Mouse (Mus musculus) myocyte (in vitro differentiated cells): ENCODE data around the gene Supt3. TPM values are rescaled to one million over a fixed set of nuclear protein-coding genes. Genes with fewer than 3 reads are reported as not detected.

ENCODE experiments used
- H3K27me3 ChIP-seq: one replicate; pipeline ENCODE4 v1.6.1; 2011; ENCODE audit not compliant: control insufficient read depth, insufficient read depth, insufficient read length
- H3K36me3 ChIP-seq: one replicate; pipeline ENCODE4 v1.6.1; 2011; ENCODE audit not compliant: control insufficient read depth, insufficient read depth
- H3K4me2 ChIP-seq: one replicate; pipeline ENCODE4 v1.6.1; 2011; ENCODE audit warnings: low read depth, control low read depth
- H3K4me3 ChIP-seq: one replicate; pipeline ENCODE4 v1.5.1; 2011; ENCODE audit warnings: mild to moderate bottlenecking, control low read depth, moderate library complexity
- H3K79me2 ChIP-seq: one replicate; pipeline ENCODE4 v1.6.1; 2011; ENCODE audit not compliant: control insufficient read depth, insufficient read depth
- H3ac ChIP-seq: one replicate; pipeline ENCODE4 v1.6.1; 2011; ENCODE audit not compliant: control insufficient read depth, insufficient read length
- CEBPB ChIP-seq: IDR thresholded peaks from 2 replicates; pipeline ENCODE4 v1.6.1; 2011; ENCODE audit warnings: mild to moderate bottlenecking, moderate library complexity; ENCODE audit not compliant: poor library complexity, insufficient read depth, severe bottlenecking
- E2F4 ChIP-seq: IDR thresholded peaks from one replicate; pipeline ENCODE4 v1.6.1; 2011; ENCODE audit warnings: mild to moderate bottlenecking, control low read depth, moderate library complexity; ENCODE audit not compliant: insufficient read depth
- MAX ChIP-seq: IDR thresholded peaks from one replicate; pipeline ENCODE4 v1.6.1; 2011; ENCODE audit warnings: low read depth, mild to moderate bottlenecking, control low read depth
- MYOD1 ChIP-seq, 3 experiments: IDR thresholded peaks; one replicate each; pipeline ENCODE4 v1.6.1; 2011; ENCODE audit warnings: control low read depth in 2 of 3, low read depth in 2 of 3, mild to moderate bottlenecking in 2 of 3, moderate library complexity in 1 of 3; ENCODE audit not compliant: insufficient read length in 2 of 3, control insufficient read depth in 1 of 3
- MYOG ChIP-seq, 3 experiments: IDR thresholded peaks; one replicate each; pipeline ENCODE4 v1.6.1; 2011; ENCODE audit warnings: control low read depth in 2 of 3, low read depth in 2 of 3, mild to moderate bottlenecking in 2 of 3; ENCODE audit not compliant: insufficient read length in 2 of 3, control insufficient read depth in 1 of 3, insufficient read depth in 1 of 3
- POLR2A ChIP-seq: IDR thresholded peaks from one replicate; pipeline ENCODE4 v1.6.1; 2011; ENCODE audit warnings: low read depth, mild to moderate bottlenecking, control low read depth, moderate library complexity; ENCODE audit not compliant: insufficient read length
- POLR2AphosphoS2 ChIP-seq: IDR thresholded peaks from one replicate; pipeline ENCODE4 v1.6.1; 2011; ENCODE audit warnings: low read depth, control low read depth; ENCODE audit not compliant: insufficient read length
- REST ChIP-seq: IDR thresholded peaks from one replicate; pipeline ENCODE4 v1.6.1; 2011; ENCODE audit warnings: mild to moderate bottlenecking, control low read depth, moderate library complexity; ENCODE audit not compliant: insufficient read depth, insufficient read length
- SRF ChIP-seq: IDR thresholded peaks from one replicate; pipeline ENCODE4 v1.6.1; 2011; ENCODE audit warnings: low read depth; ENCODE audit not compliant: control insufficient read depth, insufficient read length
- TCF12 ChIP-seq: IDR thresholded peaks from one replicate; pipeline ENCODE4 v1.6.1; 2011; ENCODE audit warnings: mild to moderate bottlenecking, control low read depth; ENCODE audit not compliant: poor library complexity, insufficient read depth, severe bottlenecking
- TCF3 ChIP-seq: IDR thresholded peaks from one replicate; pipeline ENCODE4 v1.6.1; 2011; ENCODE audit warnings: low read depth, control low read depth; ENCODE audit not compliant: insufficient read length
- USF1 ChIP-seq: IDR thresholded peaks from one replicate; pipeline ENCODE4 v1.6.1; 2011; ENCODE audit warnings: low read depth, mild to moderate bottlenecking, control low read depth, moderate library complexity
- polyA plus RNA-seq: library from polyadenylated mRNA; unstranded; fragments of >200 nt; fragmentation: generic; extraction: Trizol; gene quantifications from one replicate; pipeline ENCODE4 v1.2.1, GENCODE M21; 2012; ENCODE audit warnings: missing spikeins

Supt3 gene
- polyA plus RNA-seq, 1 experiment: 30.9 TPM

- TF ChIP-seq REST (no peak), SRF (no peak), MAX (no peak), POLR2A (no peak), TCF3 (no peak), POLR2AphosphoS2 (no peak), CEBPB (no peak), E2F4 (no peak), MYOG (IDR thresholded peaks at IDR 0.05; ENCODE audit: control insufficient read depth in 1 of 3, insufficient read depth in 1 of 3, insufficient read length in 2 of 3, low read depth in 2 of 3) (no peak), TCF12 (no peak), USF1 (no peak), MYOD1 (IDR thresholded peaks at IDR 0.05; ENCODE audit: control insufficient read depth in 1 of 3, insufficient read length in 2 of 3, low read depth in 2 of 3) (no peak)
- no peak overlapping the region for H3K4me2 ChIP-seq
- H3ac ChIP-seq: no peak overlapping the region
- no peaks in the 10 kb centered on the region for H3K27me3 ChIP-seq
- H3K79me2 ChIP-seq: no peaks in the 10 kb centered on the region
- H3K36me3 ChIP-seq: no peaks in the 10 kb centered on the region
- no peak overlapping the region for H3K4me3 ChIP-seq
Observed at GRCm38 (mm10) chr17:45051971-45052370, 275.0 kb downstream of the Supt3 start.

- no peaks in the 10 kb centered on the region for H3K36me3 ChIP-seq
- H3K4me3 ChIP-seq: no peak overlapping the region
- no peaks in the 10 kb centered on the region for H3K27me3 ChIP-seq
- TF ChIP-seq REST (no peak), CEBPB (no peak), MYOD1 (IDR thresholded peaks at IDR 0.05; ENCODE audit: control insufficient read depth in 1 of 3, insufficient read length in 2 of 3, low read depth in 2 of 3) (no peak), MAX (no peak), POLR2AphosphoS2 (no peak), POLR2A (no peak), MYOG (IDR thresholded peaks at IDR 0.05; ENCODE audit: control insufficient read depth in 1 of 3, insufficient read depth in 1 of 3, insufficient read length in 2 of 3, low read depth in 2 of 3) (no peak)
- H3ac ChIP-seq: no peak overlapping the region
- H3K79me2 ChIP-seq: no peaks in the 10 kb centered on the region
- H3K4me2 ChIP-seq: no peak overlapping the region
Observed at GRCm38 (mm10) chr17:45053371-45053770, 276.4 kb downstream of the Supt3 start.

GRCm38 (mm10) chr17:45054526-45054925 is 277.6 kb downstream of the Supt3 start:
- Histone ChIP-seq H3K36me3 (no peaks in the 10 kb centered on the region), H3ac (no peak overlapping the region), H3K27me3 (no peaks in the 10 kb centered on the region), H3K4me2 (no peak overlapping the region), H3K79me2 (no peaks in the 10 kb centered on the region), H3K4me3 (no peak overlapping the region)
- TF ChIP-seq USF1 (no peak), MYOD1 (IDR thresholded peaks at IDR 0.05; ENCODE audit: control insufficient read depth in 1 of 3, insufficient read length in 2 of 3, low read depth in 2 of 3) (no peak), POLR2A (no peak), CEBPB (no peak), TCF3 (no peak), E2F4 (no peak), SRF (no peak), POLR2AphosphoS2 (no peak), REST (no peak)

- Histone ChIP-seq H3K4me2 (no peak overlapping the region), H3K4me3 (no peak overlapping the region), H3K36me3 (no peaks in the 10 kb centered on the region), H3K79me2 (no peaks in the 10 kb centered on the region), H3ac (no peak overlapping the region), H3K27me3 (no peaks in the 10 kb centered on the region)
- TF ChIP-seq SRF (no peak), POLR2A (no peak), MYOG (IDR thresholded peaks at IDR 0.05; ENCODE audit: control insufficient read depth in 1 of 3, insufficient read depth in 1 of 3, insufficient read length in 2 of 3, low read depth in 2 of 3) (no peak), E2F4 (no peak), MAX (no peak), MYOD1 (IDR thresholded peaks at IDR 0.05; ENCODE audit: control insufficient read depth in 1 of 3, insufficient read length in 2 of 3, low read depth in 2 of 3) (no peak), POLR2AphosphoS2 (no peak), TCF3 (no peak), USF1 (no peak), CEBPB (no peak)
Observed at GRCm38 (mm10) chr17:45056894-45057293, 279.9 kb downstream of the Supt3 start.

GRCm38 (mm10) chr17:45057780-45058179 is 280.8 kb downstream of the Supt3 start:
- Histone ChIP-seq H3K27me3 (no peaks in the 10 kb centered on the region), H3K36me3 (no peaks in the 10 kb centered on the region), H3ac (no peak overlapping the region), H3K4me2 (no peak overlapping the region), H3K79me2 (no peaks in the 10 kb centered on the region), H3K4me3 (no peak overlapping the region)
- no peak for TF ChIP-seq POLR2A
- TF ChIP-seq E2F4: no peak
- no peak for TF ChIP-seq CEBPB
- TF ChIP-seq MAX: no peak
